In the genomic region with DNA sequence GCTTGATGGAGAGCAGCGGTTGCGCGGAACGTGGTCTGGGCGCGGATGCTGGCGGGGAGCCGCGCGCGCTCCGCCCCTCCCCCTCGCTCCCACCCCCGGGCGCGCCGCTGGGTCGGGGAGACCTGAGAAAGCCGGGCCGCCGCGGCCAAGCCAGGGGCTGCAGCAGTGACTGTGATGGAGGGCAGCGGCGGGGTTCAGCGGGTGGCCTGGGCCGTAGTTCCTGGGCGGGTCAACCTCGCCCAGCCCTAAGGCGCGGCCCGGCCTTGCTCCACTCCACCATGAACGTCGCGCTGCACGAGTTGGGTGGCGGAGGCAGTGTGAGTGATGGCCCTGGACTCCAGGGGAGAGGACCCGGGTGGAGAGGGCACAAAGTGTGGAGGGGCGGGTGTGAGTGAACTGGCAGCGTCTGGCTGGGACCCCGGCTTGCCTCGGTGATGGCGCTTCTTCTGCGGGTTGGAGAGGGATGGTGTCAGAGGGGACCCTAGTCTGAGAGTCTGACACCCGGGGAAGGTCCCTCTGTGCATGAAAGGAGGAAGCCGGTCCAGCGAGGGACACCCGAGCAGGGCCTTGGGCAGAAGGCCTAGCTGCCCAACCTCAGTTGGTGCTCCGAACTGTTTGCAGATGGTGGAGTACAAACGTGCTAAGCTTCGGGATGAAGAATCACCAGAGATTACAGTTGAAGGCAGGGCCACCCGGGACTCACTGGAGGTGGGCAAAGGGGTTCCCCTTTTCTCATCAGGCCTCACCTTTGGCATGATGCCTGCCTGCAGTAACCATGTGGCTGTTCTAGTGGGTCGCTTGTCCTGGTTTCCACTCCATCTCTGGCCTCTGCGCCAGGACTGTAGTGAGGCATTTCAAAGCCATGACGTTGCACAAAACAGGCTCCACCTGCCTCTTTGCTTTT, we compare ENCODE assay signal across 8 mouse cellular contexts. TPM values are rescaled to one million over a fixed set of nuclear protein-coding genes. Genes with fewer than 3 reads are reported as not detected.
DNase-seq lines count a peak whose midpoint lies in the region; ATAC-seq lines count a peak whose summit lies in the region.

Ece2 (plus strand) TSS at position 98 of the 904 bp plus-strand sequence.

- 5% methylated on average over 54 of the region's 54 CpGs for WGBS in lung, embryonic 15.5 days
- whole genome bisulfite sequencing in embryonic facial prominence, embryonic 14.5 days = 6% methylated on average over 45 of the region's 54 CpGs
- 6% methylated on average over 41 of the region's 54 CpGs for WGBS in hindbrain, embryonic 15.5 days
- 9% methylated on average over 53 of the region's 54 CpGs for WGBS in liver, embryonic 15.5 days (ENCODE audit: insufficient replicate concordance)

- H3K9me3 ChIP-seq in lung, embryonic 15.5 days = no peaks in the 10 kb centered on the region
- H3K9me3 ChIP-seq in embryonic facial prominence, embryonic 14.5 days (ENCODE audit: control insufficient read depth, low read length) = no peaks in the 10 kb centered on the region
- no peaks in the 10 kb centered on the region for H3K9me3 ChIP-seq in hindbrain, embryonic 15.5 days
- H3K9me3 ChIP-seq in liver, embryonic 15.5 days (replicated peaks) = no peaks in the 10 kb centered on the region

- H3K27ac ChIP-seq in lung, embryonic 15.5 days = no peak within 1 kb of the TSS
- no peak within 1 kb of the TSS for H3K27ac ChIP-seq in embryonic facial prominence, embryonic 14.5 days (replicated peaks; ENCODE audit: low read depth, low read length)
- peak within 1 kb of the TSS; percentile 76 for H3K27ac ChIP-seq in hindbrain, embryonic 15.5 days (replicated peaks)
- no peak within 1 kb of the TSS for H3K27ac ChIP-seq in liver, embryonic 15.5 days (replicated peaks)

- peak within 1 kb of the TSS; percentile 94 for H3K4me2 ChIP-seq in lung, embryonic 15.5 days
- H3K4me2 ChIP-seq in embryonic facial prominence, embryonic 14.5 days (ENCODE audit: low read depth, low read length) = peak within 1 kb of the TSS; percentile 92
- peak within 1 kb of the TSS; percentile 94 for H3K4me2 ChIP-seq in hindbrain, embryonic 15.5 days
- H3K4me2 ChIP-seq in liver, embryonic 15.5 days = peak within 1 kb of the TSS; percentile 65

- no peaks in the 10 kb centered on the region for H3K36me3 ChIP-seq in lung, embryonic 15.5 days
- H3K36me3 ChIP-seq in embryonic facial prominence, embryonic 14.5 days (ENCODE audit: control insufficient read depth, insufficient read depth, low read length) = 0 out of 2 replicates have a peak, but pooled peaks cover 3% of the 10 kb centered on the region
- peaks cover 4% of the 10 kb centered on the region for H3K36me3 ChIP-seq in hindbrain, embryonic 15.5 days
- H3K36me3 ChIP-seq in liver, embryonic 15.5 days (replicated peaks) = no peaks in the 10 kb centered on the region

- peaks cover 13% of the 10 kb centered on the region; the same call in 1 of the 2 replicates for H3K4me1 ChIP-seq in lung, embryonic 15.5 days
- H3K4me1 ChIP-seq in embryonic facial prominence, embryonic 14.5 days (ENCODE audit: control insufficient read depth, insufficient read depth, low read length) = peaks cover 9% of the 10 kb centered on the region; the same call in 1 of the 2 replicates
- peaks cover 29% of the 10 kb centered on the region for H3K4me1 ChIP-seq in hindbrain, embryonic 15.5 days (replicated peaks)
- H3K4me1 ChIP-seq in liver, embryonic 15.5 days (replicated peaks) = no peaks in the 10 kb centered on the region

- ATAC-seq in lung, embryonic 15.5 days (ENCODE audit: borderline replicate concordance, extremely low read depth, low FRiP score, low TSS enrichment) = peak; percentile 69; the same call in 1 of the 2 replicates
- peak; percentile 71 for ATAC-seq in embryonic facial prominence, embryonic 14.5 days (ENCODE audit: low read depth)
- peak; percentile 57 for ATAC-seq in hindbrain, embryonic 15.5 days (ENCODE audit: low FRiP score, low read depth)
- no peak for ATAC-seq in liver, embryonic 15.5 days (ENCODE audit: insufficient read depth)

- H3K27me3 ChIP-seq in lung, embryonic 15.5 days = peaks cover 29% of the 10 kb centered on the region
- H3K27me3 ChIP-seq in embryonic facial prominence, embryonic 14.5 days (replicated peaks; ENCODE audit: control insufficient read depth, insufficient read depth, low read length) = peaks cover 3% of the 10 kb centered on the region; the same call in 1 of the 2 replicates
- H3K27me3 ChIP-seq in hindbrain, embryonic 15.5 days = no peaks in the 10 kb centered on the region
- H3K27me3 ChIP-seq in liver, embryonic 15.5 days = peaks cover 76% of the 10 kb centered on the region

- peak within 1 kb of the TSS; percentile 53 for H3K4me3 ChIP-seq in lung, embryonic 15.5 days
- H3K4me3 ChIP-seq in embryonic facial prominence, embryonic 14.5 days (ENCODE audit: low read depth, low read length) = peak within 1 kb of the TSS; percentile 57
- peak within 1 kb of the TSS; percentile 74 for H3K4me3 ChIP-seq in hindbrain, embryonic 15.5 days
- peak within 1 kb of the TSS; percentile 46 for H3K4me3 ChIP-seq in liver, embryonic 15.5 days (replicated peaks)

- peak within 1 kb of the TSS; percentile 58 for H3K9ac ChIP-seq in lung, embryonic 15.5 days
- peak within 1 kb of the TSS; percentile 78 for H3K9ac ChIP-seq in embryonic facial prominence, embryonic 14.5 days (ENCODE audit: low read depth, low read length)
- peak within 1 kb of the TSS; percentile 86 for H3K9ac ChIP-seq in hindbrain, embryonic 15.5 days
- no peak within 1 kb of the TSS for H3K9ac ChIP-seq in liver, embryonic 15.5 days

- no peak for DNase-seq in lung, postnatal 36 days
- DNase-seq in adrenal gland, postnatal 25 days = peak; percentile 48
- DNase-seq in embryonic facial prominence, embryonic 14.5 days (ENCODE audit: low spot score) = peak; percentile 11
- peak; percentile 45 for DNase-seq in right cerebral cortex, postnatal 14 days
- no peak for DNase-seq in gastrocnemius, adult 18-20 months (ENCODE audit: low spot score)

RNA-seq across cellular contexts. Expression of gene Ece2, which starts in this region (rescaled TPM):
- 2.4 and 3.2 TPM in 2 replicates for polyA plus RNA-seq in lung, embryonic 15.5 days (2015; fragmentation: Nextera tagmentation; extraction: Ambion mirVana)
- total RNA-seq in adrenal gland, postnatal 25 days (2021) = 11.4 and 15.0 TPM in 2 replicates
- polyA plus RNA-seq in embryonic facial prominence, embryonic 14.5 days (2014; fragmentation: Nextera tagmentation; extraction: Ambion mirVana) = 3.3 and 5.0 TPM in 2 replicates
- polyA plus RNA-seq in hindbrain, embryonic 15.5 days (2015; fragmentation: Nextera tagmentation; extraction: Ambion mirVana) = 15.1 and 18.1 TPM in 2 replicates
- 0.10 TPM in 1 of 2 replicates, not detected in the other for polyA plus RNA-seq in liver, embryonic 15.5 days (2015; fragmentation: Nextera tagmentation; extraction: Ambion mirVana)
- under 1 TPM in 1 of 2 experiments, not detected in 1; 0.41 TPM for total RNA-seq in gastrocnemius, adult 18-20 months (2021)

Comparison
In these comparisons a context has a peak if more than half of its experiments do, and no peak if none do; other contexts are left out.
1. DNase-seq: peak in adrenal gland, postnatal 25 days (single experiment), embryonic facial prominence, embryonic 14.5 days (single experiment) and right cerebral cortex, postnatal 14 days (single experiment); none in lung, postnatal 36 days (single experiment) and gastrocnemius, adult 18-20 months (single experiment).
2. Peak in every context shown above with its lines, with median percentiles within 50 percentile points of each other: H3K4me2 ChIP-seq and H3K4me3 ChIP-seq.